Mouse (Mus musculus) intestine, embryonic 16.5 days (tissue): ENCODE measurements around the gene Jak1. TPM values are rescaled to one million over a fixed set of nuclear protein-coding genes. Genes with fewer than 3 reads are reported as not detected.

ENCODE experiments used
- ATAC-seq: fragments of 200-750 bp; cut with Nextera tagmentation; 2 replicates; pipeline ENCODE4 v1.8.0; 2017; ENCODE audit warnings: moderate TSS enrichment, moderate library complexity
- H3K27ac ChIP-seq: fragments of 300-500 bp; sonication (generic); 2 replicates; pipeline ENCODE4 v1.5.1; 2014; ENCODE audit warnings: mild to moderate bottlenecking, low read length
- H3K27me3 ChIP-seq: fragments of 300-500 bp; sonication (generic); replicated peaks from 2 replicates; pipeline ENCODE4 v1.6.1; 2014; ENCODE audit warnings: low read length, control low read depth, mixed read lengths; ENCODE audit not compliant: control insufficient read depth, insufficient read depth
- H3K36me3 ChIP-seq: fragments of 300-500 bp; sonication (generic); 2 replicates; pipeline ENCODE4 v1.6.1; 2014; ENCODE audit warnings: low read length, control low read depth; ENCODE audit not compliant: control insufficient read depth, insufficient read depth
- H3K4me1 ChIP-seq: fragments of 300-500 bp; sonication (generic); 2 replicates; pipeline ENCODE4 v1.6.1; 2014; ENCODE audit warnings: low read length, control low read depth, mixed read lengths; ENCODE audit not compliant: control insufficient read depth, insufficient read depth
- H3K4me2 ChIP-seq: fragments of 300-500 bp; sonication (generic); 2 replicates; pipeline ENCODE4 v1.6.1; 2014; ENCODE audit warnings: low read depth, low read length, control low read depth
- H3K4me3 ChIP-seq: fragments of 300-500 bp; sonication (generic); 2 replicates; pipeline ENCODE4 v1.5.1; 2014; ENCODE audit warnings: mild to moderate bottlenecking, low read length
- H3K9ac ChIP-seq: fragments of 300-500 bp; sonication (generic); 2 replicates; pipeline ENCODE4 v1.6.1; 2014; ENCODE audit warnings: low read depth, low read length
- H3K9me3 ChIP-seq: fragments of 300-500 bp; sonication (generic); 2 replicates; pipeline ENCODE4 v1.6.1; 2016; ENCODE audit warnings: low read length, control low read depth; ENCODE audit not compliant: control insufficient read depth
- WGBS: fragments of 180-500 bp; shearing (Covaris S2); extraction: QIAGEN DNeasy Blood & Tissue Kit; methylation state at CpG from one replicate; pipeline ENCODE4 v1.1.7; 2014; 5-methylcytosine and 5-hydroxymethylcytosine counted together
- polyA plus RNA-seq: library from polyadenylated mRNA; unstranded; fragments of >200 nt; fragmentation: Nextera tagmentation; extraction: Ambion mirVana; gene quantifications from 2 replicates; pipeline ENCODE4 v1.2.1, GENCODE M21; 2015

Gene Jak1
- polyA plus RNA-seq, 1 experiment from 2014 or later, result 66.7 TPM

GRCm38 (mm10) chr4:101155541-101155940 is 109.5 kb downstream of the Jak1 start:
- Histone ChIP-seq H3K4me1 (no peaks in the 10 kb centered on the region), H3K4me2 (no peak overlapping the region), H3K36me3 (peaks cover 21% of the 10 kb centered on the region), H3K9me3 (no peaks in the 10 kb centered on the region), H3K4me3 (no peak overlapping the region), H3K9ac (no peak overlapping the region), H3K27me3 (no peaks in the 10 kb centered on the region), H3K27ac (no peak overlapping the region)
- no peak for ATAC-seq
- WGBS, result 80% methylated on average over 4 of the region's 4 CpGs

- Histone ChIP-seq H3K4me1 (0 out of 2 replicates have a peak, but pooled peaks cover 2% of the 10 kb centered on the region), H3K4me3 (no peak overlapping the region), H3K4me2 (no peak overlapping the region), H3K27me3 (no peaks in the 10 kb centered on the region), H3K27ac (no peak overlapping the region), H3K36me3 (peaks cover 13% of the 10 kb centered on the region), H3K9me3 (no peaks in the 10 kb centered on the region), H3K9ac (no peak overlapping the region)
- no peak for ATAC-seq
- WGBS, result 86% methylated on average over 11 of the region's 11 CpGs
Observed at GRCm38 (mm10) chr4:101146891-101147655, 118.0 kb downstream of the Jak1 start.

GRCm38 (mm10) chr4:101146047-101146745 is 118.9 kb downstream of the Jak1 start:
- Histone ChIP-seq H3K27ac (no peak overlapping the region), H3K36me3 (peaks cover 10% of the 10 kb centered on the region), H3K4me1 (0 out of 2 replicates have a peak, but pooled peaks cover 2% of the 10 kb centered on the region), H3K4me3 (no peak overlapping the region), H3K9me3 (no peaks in the 10 kb centered on the region), H3K4me2 (no peak overlapping the region), H3K9ac (no peak overlapping the region), H3K27me3 (no peaks in the 10 kb centered on the region)
- WGBS, result 34% methylated on average over 9 of the region's 9 CpGs
- ATAC-seq, result peak; percentile 47; the same call in 1 of the 2 replicates

GRCm38 (mm10) chr4:101144790-101145189 is 120.3 kb downstream of the Jak1 start:
- 67% methylated on average over 7 of the region's 7 CpGs for WGBS
- Histone ChIP-seq H3K4me1 (0 out of 2 replicates have a peak, but pooled peaks cover 2% of the 10 kb centered on the region), H3K4me3 (no peak overlapping the region), H3K27ac (no peak overlapping the region), H3K27me3 (no peaks in the 10 kb centered on the region), H3K9ac (no peak overlapping the region), H3K4me2 (no peak overlapping the region), H3K36me3 (peaks cover 4% of the 10 kb centered on the region; the same call in 1 of the 2 replicates), H3K9me3 (no peaks in the 10 kb centered on the region)
- ATAC-seq, result peak; percentile 56

- Histone ChIP-seq H3K9me3 (no peaks in the 10 kb centered on the region), H3K36me3 (peaks cover 4% of the 10 kb centered on the region; the same call in 1 of the 2 replicates), H3K27ac (no peak overlapping the region), H3K27me3 (no peaks in the 10 kb centered on the region), H3K9ac (no peak overlapping the region), H3K4me3 (no peak overlapping the region), H3K4me2 (no peak overlapping the region), H3K4me1 (0 out of 2 replicates have a peak, but pooled peaks cover 2% of the 10 kb centered on the region)
- ATAC-seq, result no peak
- WGBS, result 72% methylated on average over 4 of the region's 4 CpGs
Observed at GRCm38 (mm10) chr4:101144361-101144760, 120.7 kb downstream of the Jak1 start.

GRCm38 (mm10) chr4:101143901-101144300 is 121.2 kb downstream of the Jak1 start:
- 70% methylated on average over 4 of the region's 4 CpGs for WGBS
- no peaks in the 10 kb centered on the region for H3K9me3 ChIP-seq
- no peak overlapping the region for H3K4me2 ChIP-seq
- H3K27ac ChIP-seq, result no peak overlapping the region
- no peak for ATAC-seq
- no peak overlapping the region for H3K4me3 ChIP-seq
- H3K9ac ChIP-seq, result no peak overlapping the region
- H3K27me3 ChIP-seq, result no peaks in the 10 kb centered on the region
- peaks cover 4% of the 10 kb centered on the region; the same call in 1 of the 2 replicates for H3K36me3 ChIP-seq
- 0 out of 2 replicates have a peak, but pooled peaks cover 2% of the 10 kb centered on the region for H3K4me1 ChIP-seq

- H3K9ac ChIP-seq, result no peak overlapping the region
- H3K36me3 ChIP-seq, result no peaks in the 10 kb centered on the region
- no peaks in the 10 kb centered on the region for H3K27me3 ChIP-seq
- H3K27ac ChIP-seq, result no peak overlapping the region
- H3K4me1 ChIP-seq, result 0 out of 2 replicates have a peak, but pooled peaks cover 2% of the 10 kb centered on the region
- whole genome bisulfite sequencing, result 73% methylated on average over 5 of the region's 5 CpGs
- ATAC-seq, result no peak
- no peak overlapping the region for H3K4me2 ChIP-seq
- no peaks in the 10 kb centered on the region for H3K9me3 ChIP-seq
- H3K4me3 ChIP-seq, result no peak overlapping the region
Observed at GRCm38 (mm10) chr4:101141768-101142167, 123.3 kb downstream of the Jak1 start.

GRCm38 (mm10) chr4:101137975-101138374 is 127.1 kb downstream of the Jak1 start:
- Histone ChIP-seq H3K27ac (no peak overlapping the region), H3K4me1 (no peaks in the 10 kb centered on the region), H3K4me3 (no peak overlapping the region), H3K4me2 (no peak overlapping the region), H3K36me3 (no peaks in the 10 kb centered on the region), H3K27me3 (no peaks in the 10 kb centered on the region), H3K9me3 (no peaks in the 10 kb centered on the region), H3K9ac (no peak overlapping the region)
- 84% methylated on average over 11 of the region's 11 CpGs for WGBS
- no peak for ATAC-seq

GRCm38 (mm10) chr4:101135909-101136308 is 129.2 kb downstream of the Jak1 start:
- ATAC-seq, result no peak
- H3K4me1 ChIP-seq, result no peaks in the 10 kb centered on the region
- no peaks in the 10 kb centered on the region for H3K36me3 ChIP-seq
- H3K4me3 ChIP-seq, result no peak overlapping the region
- WGBS, result 96% methylated on average over 14 of the region's 14 CpGs
- no peaks in the 10 kb centered on the region for H3K9me3 ChIP-seq
- no peaks in the 10 kb centered on the region for H3K27me3 ChIP-seq
- no peak overlapping the region for H3K9ac ChIP-seq
- no peak overlapping the region for H3K4me2 ChIP-seq
- H3K27ac ChIP-seq, result no peak overlapping the region
